Mouse (Mus musculus) forebrain, embryonic 12.5 days (tissue): ENCODE measurements around the gene Tufm. TPM values are rescaled to one million over a fixed set of nuclear protein-coding genes. Genes with fewer than 3 reads are reported as not detected.

Experiments used
- polyA plus RNA-seq: library from polyadenylated mRNA; unstranded; fragments of >200 nt; fragmentation: Nextera tagmentation; extraction: Ambion mirVana; gene quantifications from 2 replicates; pipeline ENCODE4 v1.2.1, GENCODE M21; 2016

Tufm gene
- polyA plus RNA-seq, 1 experiment from 2014 or later, result 113 TPM

Other genes starting within 250 kb of the Tufm start
- 264 and 272 TPM in 2 replicates for gene Sbk1, start 214.7 kb upstream of the Tufm start, polyA plus RNA-seq
- gene Lat, start 117.8 kb upstream of the Tufm start, polyA plus RNA-seq, result 1.7 and 1.9 TPM in 2 replicates
- gene Spns1, start 109.9 kb upstream of the Tufm start, polyA plus RNA-seq, result 55.8 and 64.9 TPM in 2 replicates
- gene Nfatc2ip, start 90.6 kb upstream of the Tufm start, polyA plus RNA-seq, result 3.9 and 4.6 TPM in 2 replicates
- 0.40 TPM in 1 of 2 replicates, not detected in the other for gene Cd19, start 72.5 kb upstream of the Tufm start, polyA plus RNA-seq
- 20.2 and 20.6 TPM in 2 replicates for gene Rabep2, start 58.6 kb upstream of the Tufm start, polyA plus RNA-seq
- gene Atp2a1, start 24.3 kb upstream of the Tufm start, polyA plus RNA-seq, result 0.23 and 0.43 TPM in 2 replicates
- gene Sh2b1, start 11.9 kb upstream of the Tufm start, polyA plus RNA-seq, result 57.7 and 60.2 TPM in 2 replicates
- 76.6 and 92.6 TPM in 2 replicates for gene Atxn2l, start 16.1 kb downstream of the Tufm start, polyA plus RNA-seq
- 213 and 225 TPM in 2 replicates for gene Eif3c, start 79.0 kb downstream of the Tufm start, polyA plus RNA-seq
- gene Apobr, start 97.6 kb downstream of the Tufm start, polyA plus RNA-seq, result 0.31 and 0.52 TPM in 2 replicates
- gene Cln3, start 98.5 kb downstream of the Tufm start, polyA plus RNA-seq, result 27.5 and 32.7 TPM in 2 replicates
- not detected in 2 replicates for gene Il27, start 107.6 kb downstream of the Tufm start, polyA plus RNA-seq
- 3.1 and 3.8 TPM in 2 replicates for gene Nupr1, start 143.5 kb downstream of the Tufm start, polyA plus RNA-seq
- gene Sgf29, start 161.9 kb downstream of the Tufm start, polyA plus RNA-seq, result 39.4 and 51.2 TPM in 2 replicates
- gene Sult1a1, start 189.1 kb downstream of the Tufm start, polyA plus RNA-seq, result 0.42 and 0.54 TPM in 2 replicates
- gene Bola2, start 208.0 kb downstream of the Tufm start, polyA plus RNA-seq, result 146 and 157 TPM in 2 replicates
- 14.7 and 14.9 TPM in 2 replicates for gene Slx1b, start 208.4 kb downstream of the Tufm start, polyA plus RNA-seq
- 49.1 and 51.0 TPM in 2 replicates for gene Coro1a, start 220.4 kb downstream of the Tufm start, polyA plus RNA-seq